Mouse (Mus musculus) liver, adult 2 months (tissue): ENCODE results near the gene Ganc. TPM values are rescaled to one million over a fixed set of nuclear protein-coding genes. Genes with fewer than 3 reads are reported as not detected.

Source experiments
- DNase-seq: peaks from one replicate; pipeline ENCODE4 v3.0.0-alpha.2; 2011; ENCODE audit warnings: low read depth, low spot score; ENCODE audit errors: extremely low read depth
- H3K27ac ChIP-seq: fragments of 200-500 bp; replicated peaks from 2 replicates; pipeline ENCODE4 v1.5.1; 2012; ENCODE audit warnings: low read depth, mild to moderate bottlenecking, control low read depth, inconsistent platforms, low read length; ENCODE audit not compliant: insufficient read depth
- H3K27me3 ChIP-seq: fragments of 200-500 bp; 2 replicates; pipeline ENCODE4 v1.6.1; 2012; ENCODE audit warnings: mild to moderate bottlenecking, moderate library complexity, low read length, inconsistent platforms; ENCODE audit not compliant: control insufficient read depth, insufficient read depth
- H3K36me3 ChIP-seq: fragments of 200-500 bp; 2 replicates; pipeline ENCODE4 v1.6.1; 2012; ENCODE audit warnings: low read length, inconsistent platforms; ENCODE audit not compliant: control insufficient read depth, insufficient read depth
- H3K4me1 ChIP-seq: fragments of 200-500 bp; 2 replicates; pipeline ENCODE4 v1.6.1; 2011; ENCODE audit warnings: low read length; ENCODE audit not compliant: control insufficient read depth, insufficient read depth
- H3K4me3 ChIP-seq: fragments of 200-500 bp; 2 replicates; pipeline ENCODE4 v1.5.1; 2011; ENCODE audit warnings: low read depth, mild to moderate bottlenecking, control low read depth, low read length, moderate library complexity; ENCODE audit not compliant: insufficient read depth
- H3K79me2 ChIP-seq: fragments of 200-500 bp; 2 replicates; pipeline ENCODE4 v1.6.1; 2012; ENCODE audit warnings: inconsistent platforms, mild to moderate bottlenecking, low read length, moderate library complexity; ENCODE audit not compliant: control insufficient read depth, insufficient read depth
- H3K9ac ChIP-seq: fragments of 200-500 bp; 2 replicates; pipeline ENCODE4 v1.6.1; 2012; ENCODE audit warnings: low read depth, mild to moderate bottlenecking, control low read depth, inconsistent platforms, low read length
- CTCF ChIP-seq: fragments of 200-500 bp; IDR thresholded peaks from 2 replicates; pipeline ENCODE4 v1.5.1; 2011; ENCODE audit warnings: low read depth, low read length, control low read depth
- POLR2A ChIP-seq: fragments of 200-500 bp; IDR thresholded peaks from 2 replicates; pipeline ENCODE4 v1.6.1; 2011; ENCODE audit warnings: low read length, control low read depth; ENCODE audit not compliant: insufficient read depth; ENCODE audit errors: extremely low read depth
- WGBS: fragments of 180-500 bp; shearing (Covaris S2); methylation state at CpG from one replicate; pipeline ENCODE4 v1.1.7; 2018; 5-methylcytosine and 5-hydroxymethylcytosine counted together
- polyA plus RNA-seq: library from polyadenylated mRNA; depleted of rRNA; stranded (reverse); fragments of >200 nt; gene quantifications from 2 replicates; pipeline ENCODE4 v1.2.3, GENCODE M21; 2012
- total RNA-seq: library from RNA; depleted of rRNA; stranded (reverse); fragments of >200 nt; gene quantifications from 2 replicates; pipeline ENCODE4 v1.2.3, GENCODE M21; 2014

Gene Ganc
- total and polyA plus RNA-seq, 2 experiments = 10.7 to 26.5 TPM

DNA sequence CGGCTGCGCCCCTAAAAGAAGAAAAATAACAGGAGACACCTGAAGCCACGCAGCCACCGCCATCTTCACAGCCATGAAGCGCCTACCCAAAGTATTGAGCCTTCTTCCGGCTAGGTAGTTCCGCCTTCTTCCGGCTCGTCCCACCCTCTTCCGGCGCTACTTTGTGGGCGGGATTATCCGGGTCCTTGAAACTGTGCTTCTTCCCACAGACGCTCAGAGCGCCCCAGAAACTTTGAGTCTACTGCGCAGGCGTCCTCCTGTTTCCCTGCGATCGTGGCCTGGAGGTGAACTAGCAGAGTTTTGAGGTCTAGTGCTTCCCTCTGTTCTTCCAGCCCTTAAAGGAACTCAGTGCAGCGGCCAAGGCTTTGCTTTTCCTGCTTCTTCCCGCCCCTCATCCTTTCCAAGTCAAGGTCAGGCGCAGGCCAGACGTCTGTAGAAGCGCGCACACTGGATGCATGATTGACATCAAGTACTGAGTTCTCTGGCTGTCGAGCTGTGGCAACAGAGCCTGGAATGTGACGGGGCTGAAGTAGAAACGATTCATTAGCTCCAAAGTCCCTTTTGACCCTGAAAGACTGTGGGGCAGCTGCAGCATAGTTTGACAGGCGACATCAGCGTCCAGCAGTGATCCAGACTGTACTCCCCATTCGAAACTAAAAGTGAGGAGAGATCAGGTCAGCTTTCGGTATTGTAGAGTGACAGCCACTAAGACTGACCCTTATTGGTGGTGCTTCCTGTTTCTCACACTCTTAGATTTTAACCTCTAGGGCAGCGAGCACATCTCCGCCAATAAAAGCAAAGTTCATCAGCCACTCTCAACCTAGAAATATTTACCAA is 508 bp downstream of the Ganc start, which contains the start of gene Tmem87a:
Tmem87a (minus strand) TSS at position 128 of the 837 bp plus-strand sequence.
- H3K9ac ChIP-seq = peak within 1 kb of the TSS; percentile 78
- peaks cover 12% of the 10 kb centered on the region; the same call in 1 of the 2 replicates for H3K79me2 ChIP-seq
- peak within 1 kb of the TSS; percentile 87 for H3K27ac ChIP-seq
- H3K27me3 ChIP-seq = no peaks in the 10 kb centered on the region
- H3K36me3 ChIP-seq = no peaks in the 10 kb centered on the region; the same call in 1 of the 2 replicates
- peak; percentile 93 for DNase-seq
- TF ChIP-seq CTCF (no peak), POLR2A (peak; percentile 39; the same call in 1 of the 2 replicates)
- H3K4me1 ChIP-seq = peaks cover 7% of the 10 kb centered on the region
- WGBS = under 1% methylated on average over 34 of the region's 34 CpGs
- H3K4me3 ChIP-seq = peak within 1 kb of the TSS; percentile 68

DNA sequence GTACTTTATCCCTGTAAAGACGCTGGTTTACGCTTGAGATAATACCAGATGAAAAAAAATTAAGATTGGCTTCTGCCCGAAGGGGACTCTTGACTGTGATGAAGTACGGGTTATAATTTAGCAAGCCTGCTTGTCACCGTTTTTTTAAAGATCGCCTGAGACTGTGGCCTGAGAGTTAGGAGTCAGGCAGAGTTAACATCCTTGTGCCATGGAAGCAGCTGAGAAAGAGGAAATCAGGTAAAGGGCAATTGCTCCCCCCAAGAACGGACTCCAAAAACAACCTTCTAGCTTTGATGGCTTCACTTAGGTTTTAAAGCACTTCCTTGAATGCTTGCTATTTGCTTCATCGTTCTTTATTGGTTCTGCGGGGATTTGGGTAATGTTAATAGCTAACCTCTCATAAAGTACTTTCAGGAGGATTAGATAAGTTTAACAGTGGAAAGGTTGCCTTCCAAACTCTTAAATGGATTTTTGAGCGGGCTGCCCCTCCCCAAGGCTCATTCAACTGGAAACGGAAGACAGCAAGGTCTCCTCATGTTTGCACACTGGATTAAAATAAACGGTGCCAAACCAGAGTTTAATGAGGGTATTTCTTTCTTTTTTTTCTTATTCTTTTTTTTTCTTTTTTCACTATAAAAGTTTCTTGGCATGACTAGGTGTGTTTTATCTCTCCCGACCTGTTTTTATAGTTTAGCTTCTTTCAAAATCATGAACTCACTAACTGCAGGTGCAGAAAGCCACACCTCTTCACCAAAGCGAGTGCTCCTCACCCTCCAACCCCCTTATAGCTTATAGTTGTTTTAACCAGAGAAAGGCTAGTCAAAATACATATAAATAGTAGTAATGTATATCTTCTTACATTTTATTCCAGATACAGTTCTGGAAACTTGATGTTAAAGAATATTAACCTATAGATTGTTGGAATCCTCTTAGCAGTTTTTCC is 1.4 kb downstream of the Ganc start:
- Histone ChIP-seq H3K9ac (peak overlapping the region; percentile 77), H3K4me3 (peak overlapping the region; percentile 56), H3K36me3 (no peaks in the 10 kb centered on the region; the same call in 1 of the 2 replicates), H3K4me1 (peaks cover 7% of the 10 kb centered on the region), H3K27me3 (no peaks in the 10 kb centered on the region), H3K27ac (peak overlapping the region; percentile 87), H3K79me2 (peaks cover 12% of the 10 kb centered on the region; the same call in 1 of the 2 replicates)
- WGBS = 3% methylated on average over 14 of the region's 14 CpGs
- TF ChIP-seq CTCF = no peak
- no peak for TF ChIP-seq POLR2A
- DNase-seq = peak; percentile 42

DNA sequence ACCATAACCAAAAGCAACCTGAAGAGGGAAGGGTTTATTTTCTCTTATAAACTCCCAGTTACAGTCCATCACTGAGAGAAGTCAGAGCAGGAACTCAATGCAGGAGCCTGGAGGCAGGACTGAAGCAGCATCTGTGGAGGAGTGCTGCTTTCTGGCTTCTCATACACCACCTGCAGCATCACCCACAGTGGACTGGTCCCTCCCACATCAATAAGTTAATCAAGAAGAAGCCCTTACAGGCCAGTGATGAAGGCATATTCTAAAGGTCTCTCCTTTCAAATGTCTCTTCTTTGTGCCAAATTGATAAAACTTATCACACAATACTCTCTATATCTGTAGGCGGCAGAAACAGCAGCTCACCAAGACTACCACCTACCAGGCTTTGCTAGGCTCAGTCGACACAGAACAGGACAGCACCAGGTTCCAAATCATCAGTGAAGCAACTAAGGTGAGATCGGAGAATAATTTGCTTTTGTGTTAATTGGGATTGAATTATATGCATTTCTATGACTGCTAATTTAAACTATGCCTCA is 7.5 kb downstream of the Ganc start:
- TF ChIP-seq CTCF = no peak
- TF ChIP-seq POLR2A = no peak
- WGBS = 95% methylated on average over 3 of the region's 3 CpGs
- H3K79me2 ChIP-seq = no peaks in the 10 kb centered on the region
- no peaks in the 10 kb centered on the region for H3K27me3 ChIP-seq
- no peak for DNase-seq
- no peak overlapping the region for H3K9ac ChIP-seq
- no peak overlapping the region for H3K4me3 ChIP-seq
- no peaks in the 10 kb centered on the region for H3K4me1 ChIP-seq
- H3K27ac ChIP-seq = no peak overlapping the region
- peaks cover 27% of the 10 kb centered on the region for H3K36me3 ChIP-seq

DNA sequence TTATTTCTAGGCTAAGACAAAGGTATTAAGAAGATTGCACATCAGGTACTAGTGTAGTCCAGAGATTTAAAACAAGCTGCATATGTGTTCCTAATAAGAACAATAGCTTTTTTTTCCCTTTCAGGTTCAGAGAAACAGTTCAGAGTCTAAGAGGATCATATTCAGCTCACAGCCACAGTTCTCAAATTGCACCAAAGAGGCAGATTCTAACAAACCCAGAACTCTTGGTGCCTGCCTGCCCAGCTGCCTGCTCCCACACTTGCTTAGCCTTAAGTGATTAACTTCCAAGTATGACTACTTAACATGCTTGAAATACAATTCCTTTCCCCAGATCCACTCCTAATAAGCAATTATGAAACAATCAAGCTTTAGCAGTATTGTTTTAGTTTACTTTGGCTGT is 10.4 kb downstream of the Ganc start:
- Histone ChIP-seq H3K36me3 (peaks cover 29% of the 10 kb centered on the region), H3K9ac (no peak overlapping the region), H3K27me3 (no peaks in the 10 kb centered on the region), H3K4me1 (no peaks in the 10 kb centered on the region), H3K4me3 (no peak overlapping the region), H3K27ac (no peak overlapping the region), H3K79me2 (no peaks in the 10 kb centered on the region)
- no peak for DNase-seq
- TF ChIP-seq POLR2A = no peak
- TF ChIP-seq CTCF = no peak

DNA sequence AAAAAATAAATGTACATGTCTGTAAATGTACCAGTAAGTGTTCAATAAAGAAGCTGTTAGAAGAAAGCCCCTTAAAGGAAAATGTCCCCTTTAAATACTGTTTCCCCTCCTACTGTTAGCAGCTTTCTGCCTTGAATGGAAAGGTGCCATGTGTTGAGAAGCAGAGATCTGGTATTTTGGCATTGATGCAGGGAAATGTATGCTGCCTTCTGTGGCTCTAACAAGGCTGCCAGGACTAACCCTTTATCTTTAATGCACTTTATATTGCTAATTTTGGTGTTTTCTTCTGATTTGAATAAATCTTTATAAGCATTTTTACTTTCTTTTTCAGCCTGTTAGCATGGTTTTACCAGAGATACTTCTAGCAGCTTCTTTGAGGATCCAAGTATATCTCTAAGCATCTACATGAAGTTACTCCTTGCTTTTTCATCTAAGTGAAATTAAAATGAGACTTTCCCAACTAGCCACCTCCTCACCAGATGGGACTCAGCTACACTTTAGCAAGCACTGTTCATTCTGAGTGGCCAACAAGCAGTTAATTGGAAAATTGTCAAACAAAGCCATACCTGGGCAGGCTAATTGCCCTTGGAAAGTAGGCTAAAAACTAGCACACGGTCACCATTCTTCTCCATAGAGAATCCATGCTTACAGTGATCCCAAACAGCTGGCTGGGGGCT is 11.2 kb downstream of the Ganc start:
- Histone ChIP-seq H3K4me1 (no peaks in the 10 kb centered on the region), H3K4me3 (no peak overlapping the region), H3K36me3 (peaks cover 33% of the 10 kb centered on the region), H3K9ac (no peak overlapping the region), H3K27ac (no peak overlapping the region), H3K79me2 (no peaks in the 10 kb centered on the region), H3K27me3 (no peaks in the 10 kb centered on the region)
- TF ChIP-seq CTCF (no peak), POLR2A (no peak)
- WGBS = 56% methylated on average over 1 of the region's 1 CpGs
- no peak for DNase-seq
